Mouse (Mus musculus) adrenal gland, adult 18-20 months (tissue): Measurements from ENCODE around the gene Mief1. TPM values are rescaled to one million over a fixed set of nuclear protein-coding genes. Genes with fewer than 3 reads are reported as not detected.

Experiments used
- DNase-seq, 2 experiments: peaks; one replicate each; pipeline ENCODE4 v3.0.0; 2021 to 2022; ENCODE audit warnings: low spot score in 2 of 2
- total RNA-seq, 2 experiments: library from RNA; stranded (reverse); gene quantifications; 1 replicate in 1 of 2; 2 replicates in 1 of 2; pipeline ENCODE4 v1.2.3; 2021

The Mief1 gene
- total RNA-seq, 2 experiments from 2014 or later = 45.3 to 52.3 TPM

- no peak for DNase-seq
Measured at GRCm38 (mm10) chr15:80261100-80261499, 27.3 kb downstream of the Mief1 start.

- DNase-seq = peak; percentile 83 to 87
Measured at GRCm38 (mm10) chr15:80263610-80264575, 30.1 kb downstream of the Mief1 start, which contains the start of gene Rps19bp1. Gene Rps19bp1 (minus strand): TSS chr15:80264315.

DNA sequence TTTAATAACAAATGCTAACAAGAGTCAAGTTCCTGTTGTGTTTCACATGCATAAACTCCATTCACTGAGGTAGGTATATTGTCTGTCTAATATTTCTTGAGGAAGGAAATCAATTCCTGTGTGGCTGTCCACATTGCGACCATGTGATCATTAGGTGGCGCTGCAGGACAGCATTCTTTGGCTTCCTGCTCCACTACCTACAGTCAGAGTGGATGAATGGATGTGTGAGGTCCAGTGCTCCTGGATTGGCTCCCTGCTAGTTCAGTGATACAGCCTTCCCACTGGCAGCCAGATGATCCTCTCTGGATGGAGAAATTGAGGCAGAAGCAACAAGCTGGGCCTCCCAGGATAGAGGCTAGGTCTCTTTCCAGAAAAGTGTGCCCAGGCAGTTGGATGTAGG is 32.5 kb downstream of the Mief1 start:
- DNase-seq = peak; percentile 63 to 68

GRCm38 (mm10) chr15:80271858-80272396 is 38.1 kb downstream of the Mief1 start:
- no peak for DNase-seq

DNA sequence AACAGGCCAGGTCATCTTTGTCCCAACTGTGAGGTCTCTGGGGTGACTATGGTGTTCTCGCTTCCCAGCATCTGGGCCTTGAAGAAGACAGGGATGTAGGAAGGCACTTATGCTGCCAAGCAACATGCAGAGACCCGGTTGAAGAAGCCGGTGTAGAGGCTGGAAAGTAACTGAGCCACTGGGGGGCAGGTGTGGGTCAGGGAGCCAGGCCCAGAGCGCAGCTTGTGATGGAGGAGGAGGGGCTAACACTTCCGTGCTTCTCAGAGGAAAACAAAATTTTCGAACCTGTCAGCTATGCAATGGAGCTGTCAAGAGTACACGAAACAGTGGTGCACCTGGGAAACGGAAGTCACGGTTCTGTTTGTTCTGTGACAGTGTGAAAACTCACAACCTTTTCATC is 43.3 kb downstream of the Mief1 start:
- no peak for DNase-seq

DNA sequence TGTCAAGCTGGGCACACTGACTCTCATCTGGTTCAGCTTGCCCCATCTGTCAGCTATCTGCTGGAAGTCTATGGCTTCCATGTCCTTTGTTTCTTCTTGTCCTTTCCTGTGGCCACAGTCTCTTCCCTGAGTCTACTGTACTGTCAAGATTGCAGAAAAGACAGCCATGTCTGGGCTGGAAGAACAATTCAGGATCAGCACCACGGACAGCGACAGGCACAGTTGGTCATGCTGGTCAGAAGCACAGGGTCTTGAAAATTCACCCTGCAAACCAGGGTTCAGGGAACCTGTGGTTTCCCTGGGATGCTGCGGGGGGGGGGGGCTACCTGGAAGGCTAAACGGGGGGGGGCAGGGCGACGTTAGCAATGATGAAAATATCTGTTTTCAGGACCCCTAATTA is 43.8 kb downstream of the Mief1 start:
- peak; percentile 60 to 62 for DNase-seq

DNA sequence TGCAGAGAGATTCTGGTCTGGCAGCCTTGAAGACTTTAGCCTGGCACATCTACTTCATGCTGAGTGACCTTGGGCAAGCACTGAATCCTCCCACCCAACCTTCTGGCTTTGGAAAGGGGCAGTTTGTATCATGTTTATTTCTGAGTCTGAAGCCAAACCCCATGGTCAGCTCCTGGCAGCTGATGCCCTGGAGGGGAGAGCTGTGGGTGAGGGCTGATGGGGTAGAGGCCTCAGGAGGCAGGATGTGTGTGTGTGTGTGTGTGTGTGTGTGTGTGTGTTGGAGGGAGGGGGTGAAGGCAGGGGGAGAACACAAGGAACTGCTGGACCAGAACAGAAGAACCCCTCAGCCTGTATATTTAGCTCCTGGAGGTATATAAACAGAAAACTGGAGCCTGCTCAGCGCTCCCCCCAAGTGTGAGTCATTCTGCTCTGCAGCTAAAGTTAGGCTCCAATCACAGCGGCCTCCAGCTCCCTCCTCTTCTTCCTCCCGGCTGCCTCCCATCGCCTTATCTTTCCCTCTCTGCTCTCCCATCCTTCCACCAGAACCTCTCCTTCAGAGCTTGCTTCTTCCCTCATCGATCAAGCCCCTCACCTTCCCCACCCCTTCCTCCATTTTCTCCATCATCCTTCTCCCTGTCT is 44.4 kb downstream of the Mief1 start:
- DNase-seq = no peak

DNA sequence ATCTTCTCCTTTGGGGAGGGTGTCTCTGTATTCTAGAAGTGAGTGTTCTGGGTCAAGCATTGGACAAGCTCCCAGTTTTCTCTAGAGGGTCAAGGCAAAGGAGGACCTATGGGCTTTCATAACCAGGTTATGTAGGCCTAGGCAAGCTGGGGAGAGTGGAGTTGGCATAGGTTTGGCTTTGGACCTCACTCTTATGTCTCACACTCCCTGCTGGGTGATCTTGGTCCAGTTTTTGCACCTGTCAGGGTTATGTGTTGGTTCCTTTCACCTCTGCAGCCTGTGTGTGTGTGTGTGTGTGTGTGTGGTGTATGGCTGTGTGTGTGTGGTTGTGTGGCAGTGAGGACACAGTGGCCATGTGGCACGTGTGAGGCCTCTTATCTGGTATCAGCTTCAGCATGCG is 45.2 kb downstream of the Mief1 start:
- no peak for DNase-seq

DNA sequence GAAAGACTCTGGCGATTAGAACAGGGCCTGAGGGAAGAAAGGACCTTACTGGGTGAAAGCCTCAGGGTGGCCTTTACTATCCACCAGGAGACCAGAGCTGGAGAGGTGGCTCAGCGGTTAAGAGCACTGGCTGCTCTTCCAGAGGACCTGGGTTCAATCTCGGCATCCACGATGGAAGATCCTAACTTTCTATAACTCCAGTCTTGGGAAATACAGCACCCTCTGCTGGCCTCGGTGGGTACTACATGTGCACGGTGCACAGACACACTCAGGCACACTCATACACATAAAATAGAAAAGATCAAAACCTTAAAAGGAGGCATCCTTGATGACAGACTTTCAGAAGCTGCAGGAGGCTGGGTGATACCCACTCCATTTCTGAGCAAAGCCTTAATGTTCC is 46.8 kb downstream of the Mief1 start:
- peak in 1 of 2 experiments; percentile 47 for DNase-seq

GRCm38 (mm10) chr15:80286851-80287415 is 53.1 kb downstream of the Mief1 start, which contains the start of gene Cacna1i:
Gene Cacna1i (plus strand): TSS chr15:80287238.
- no peak for DNase-seq

DNA sequence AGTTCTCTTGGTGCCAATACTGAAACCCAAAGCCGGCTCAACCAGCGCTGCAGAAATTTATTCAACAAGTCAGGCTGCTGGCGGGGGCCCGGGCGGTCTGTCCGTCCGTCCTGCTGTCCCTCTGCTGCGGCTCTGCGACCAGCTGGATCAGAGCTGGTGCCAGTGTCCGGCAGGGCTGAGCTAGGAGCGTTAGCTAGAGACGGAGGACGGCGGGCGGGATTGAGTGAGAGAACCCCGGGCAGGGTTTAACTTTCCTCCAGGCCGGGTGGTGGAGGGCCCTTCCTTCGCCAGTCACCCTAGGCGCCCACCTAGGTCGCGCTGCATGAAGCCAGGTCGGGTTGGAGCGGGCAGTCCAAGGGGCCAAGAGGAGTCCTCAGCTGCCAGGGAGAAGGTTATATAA is 54.2 kb downstream of the Mief1 start:
- DNase-seq = no peak

- peak; percentile 58 to 63 for DNase-seq
Measured at GRCm38 (mm10) chr15:80289436-80289835, 55.6 kb downstream of the Mief1 start.

DNA sequence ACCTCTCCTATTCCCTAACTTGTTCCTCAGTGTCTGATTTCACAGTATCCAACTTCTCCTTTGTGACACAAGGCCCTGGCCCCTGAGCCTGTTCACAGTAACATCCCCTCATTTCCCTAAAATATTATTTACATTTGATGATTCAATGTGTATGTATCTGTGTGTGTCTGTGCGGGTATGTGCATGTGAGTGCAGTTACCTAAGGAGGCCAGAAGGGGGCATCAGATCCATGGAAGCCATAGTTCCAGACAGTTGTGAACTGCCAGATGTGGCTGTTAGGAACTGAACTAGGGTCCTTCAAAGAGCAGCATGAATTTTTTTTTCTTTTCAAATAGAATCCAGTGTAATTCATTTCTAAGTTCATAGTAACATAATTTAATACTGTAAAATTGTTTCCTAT is 63.3 kb downstream of the Mief1 start:
- DNase-seq = no peak

Other genes with a start within 250 kb of the Mief1 start
- gene Pdgfb, start 219.0 kb upstream of the Mief1 start, total RNA-seq = 10 to 100 TPM; 46.1 to 47.6 TPM
- gene Syngr1, start 142.7 kb upstream of the Mief1 start, total RNA-seq = 10 to 100 TPM; 25.7 to 59.9 TPM
- 100 to 1,000 TPM; 584 to 618 TPM for gene Rpl3, start 142.2 kb upstream of the Mief1 start, total RNA-seq
- gene Tab1, start 100.9 kb upstream of the Mief1 start, total RNA-seq = 1 to 10 TPM; 9.3 to 9.4 TPM
- gene Mgat3, start 60.3 kb upstream of the Mief1 start, total RNA-seq = 1 to 10 TPM; 8.2 to 8.7 TPM
- gene AC140267.1, start 1.8 kb downstream of the Mief1 start, total RNA-seq = 10 to 100 TPM in 1 of 2 experiments, not detected in 1; 11.6 TPM
- 100 to 1,000 TPM; 237 to 275 TPM for gene Atf4, start 21.2 kb downstream of the Mief1 start, total RNA-seq
- gene Rps19bp1, start 30.3 kb downstream of the Mief1 start, total RNA-seq = 10 to 100 TPM; 42.6 to 48.1 TPM
- under 1 TPM; 0.29 to 0.40 TPM for gene Cacna1i, start 53.2 kb downstream of the Mief1 start, total RNA-seq